Mouse (Mus musculus): ENCODE measurements at regions not wholly inside any gene's neighbourhood (a gene's known extent, or its start where the extent isn't known, plus 50 kb on each side); places are given as distances from the start of the nearest gene placed in this dataset.

DNA sequence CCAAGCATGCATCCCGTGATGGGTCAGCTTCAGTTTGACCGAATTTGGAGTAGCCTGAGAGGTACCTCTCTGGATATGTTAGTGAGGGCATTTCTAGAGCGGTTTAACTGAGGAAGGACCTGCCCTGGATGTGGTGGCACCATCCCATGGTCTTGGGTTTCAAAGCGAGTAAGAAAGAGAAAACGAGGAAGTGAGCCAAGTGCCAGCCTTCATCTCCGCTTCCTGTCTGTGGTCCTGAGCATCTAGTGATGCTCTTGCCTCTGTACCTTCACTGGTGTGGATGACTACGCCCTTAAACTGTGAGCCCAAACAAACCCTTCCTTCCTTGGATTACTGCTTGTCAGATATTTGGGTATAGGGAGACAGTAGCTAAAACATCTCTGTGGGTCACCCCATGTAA lies 72.3 kb upstream of the Plxnc1 start:
- H3K4me3 ChIP-seq: no peak overlapping the region
- DNase-seq (ENCODE audit: low spot score): no peak

DNA sequence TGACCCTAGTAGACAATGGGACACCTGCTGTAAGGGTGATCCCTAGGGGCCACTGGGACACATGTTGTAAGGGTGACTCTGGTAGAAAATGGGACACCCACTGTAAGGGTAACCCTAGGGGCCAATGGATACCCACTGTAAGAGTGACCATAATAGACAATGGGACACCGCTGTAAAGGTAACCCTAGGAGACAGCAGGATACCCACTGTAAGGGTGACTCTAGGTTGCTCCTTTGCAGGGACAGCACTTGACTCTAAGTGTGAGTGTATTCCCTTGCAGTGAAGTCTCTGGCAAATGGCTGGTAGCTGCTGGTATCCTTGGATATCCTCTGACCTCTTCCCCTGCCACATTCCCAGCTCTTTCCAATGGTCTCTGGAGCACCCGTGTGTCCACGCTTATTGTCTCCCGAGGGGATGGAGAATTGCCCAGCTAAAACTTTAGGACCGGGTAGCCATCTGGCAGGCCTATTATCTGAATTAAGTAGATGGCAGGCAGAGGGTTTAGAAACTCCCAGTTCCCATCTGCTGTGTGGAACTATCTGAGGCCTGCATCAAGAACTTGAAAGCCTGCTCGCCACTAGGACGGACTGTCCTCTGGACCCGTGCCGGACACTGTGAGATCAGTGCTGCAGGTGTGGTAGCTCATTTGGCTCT lies 70.8 kb upstream of the Plxnc1 start:
- Histone ChIP-seq H3K27ac (replicated peaks) (no peak overlapping the region), H3K9me3 (no peaks in the 10 kb centered on the region), H3K4me3 (no peak overlapping the region), H3K36me3 (replicated peaks) (no peaks in the 10 kb centered on the region), H3K27me3 (replicated peaks; ENCODE audit: low read depth, poor library complexity, severe bottlenecking) (no peaks in the 10 kb centered on the region), H3K4me1 (no peaks in the 10 kb centered on the region)
- no peak for DNase-seq (ENCODE audit: low spot score)
- WGBS: 92% methylated on average over 9 of the region's 9 CpGs

More for the DNA sequence above, 72.3 kb upstream of the Plxnc1 start:
- WGBS: 90% methylated on average over 7 of the region's 7 CpGs
- no peaks in the 10 kb centered on the region for H3K4me1 ChIP-seq
- no peaks in the 10 kb centered on the region for H3K36me3 ChIP-seq (replicated peaks)
- no peaks in the 10 kb centered on the region for H3K9me3 ChIP-seq
- H3K27me3 ChIP-seq (replicated peaks; ENCODE audit: low read depth, poor library complexity, severe bottlenecking): no peaks in the 10 kb centered on the region
- no peak overlapping the region for H3K27ac ChIP-seq (replicated peaks)

DNA sequence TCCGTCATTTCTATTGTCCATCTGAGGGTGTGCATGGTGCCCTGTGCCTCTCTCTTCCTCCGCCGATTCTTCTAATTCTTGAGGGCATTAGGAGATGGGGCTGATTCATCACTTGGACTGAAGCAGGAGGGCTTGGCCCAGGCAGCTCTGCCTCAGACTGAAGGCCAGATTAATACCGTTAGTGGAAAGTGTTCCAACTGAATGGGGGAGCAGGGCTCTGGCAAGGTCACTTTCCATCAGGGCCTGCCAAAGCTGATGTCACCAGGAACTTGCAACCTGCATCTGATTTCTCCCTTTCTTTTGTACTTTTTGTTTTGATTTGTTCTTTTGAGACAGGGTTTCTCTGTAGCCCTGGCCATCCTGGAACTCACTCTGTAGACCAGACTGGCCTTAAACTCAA lies 69.3 kb upstream of the Plxnc1 start:
- H3K4me3 ChIP-seq: no peak overlapping the region
- 84% methylated on average over 4 of the region's 4 CpGs for WGBS

DNA sequence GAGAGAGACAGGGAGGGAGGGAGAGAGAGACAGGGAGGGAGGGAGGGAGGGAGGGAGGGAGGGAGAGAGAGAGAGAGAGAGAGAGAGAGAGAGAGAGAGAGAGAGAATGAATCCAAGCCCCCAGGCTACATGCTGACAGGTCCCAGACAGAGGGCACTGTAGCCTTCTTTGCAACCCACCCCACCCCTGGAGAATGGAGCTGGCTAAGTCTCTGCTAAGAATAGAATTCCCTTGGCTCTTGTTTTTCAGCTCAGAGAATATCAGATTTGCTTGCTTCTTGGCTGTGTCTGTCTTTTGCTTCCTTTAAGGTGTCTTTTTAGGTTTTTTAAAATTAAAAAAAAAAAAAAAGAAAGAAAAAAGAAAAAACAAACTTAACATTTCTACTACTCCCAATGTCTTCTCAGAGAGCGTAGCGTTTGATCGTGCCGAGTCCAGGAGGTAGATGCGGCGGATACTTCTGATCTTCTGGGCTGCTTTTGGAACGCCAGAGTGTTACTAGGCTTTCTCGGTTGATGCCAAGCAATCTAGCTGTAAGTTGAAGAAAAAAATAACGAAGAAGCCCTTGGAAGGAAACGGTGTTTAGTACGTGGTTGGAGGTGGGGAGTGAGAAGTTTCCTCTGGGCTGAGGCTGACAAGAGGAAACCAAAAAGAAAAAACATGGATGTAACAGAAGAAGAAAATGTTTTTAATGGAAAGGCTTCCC lies 68.7 kb upstream of the Plxnc1 start:
- no peaks in the 10 kb centered on the region for H3K27me3 ChIP-seq (replicated peaks; ENCODE audit: low read depth, poor library complexity, severe bottlenecking)
- no peaks in the 10 kb centered on the region for H3K36me3 ChIP-seq (replicated peaks)
- no peak overlapping the region for H3K4me3 ChIP-seq
- no peak overlapping the region for H3K27ac ChIP-seq (replicated peaks)
- 88% methylated on average over 11 of the region's 11 CpGs for WGBS
- no peaks in the 10 kb centered on the region for H3K9me3 ChIP-seq
- no peak for DNase-seq (ENCODE audit: low spot score)
- H3K4me1 ChIP-seq: no peaks in the 10 kb centered on the region

More for the DNA sequence above, 69.3 kb upstream of the Plxnc1 start:
- no peaks in the 10 kb centered on the region for H3K9me3 ChIP-seq
- H3K36me3 ChIP-seq (replicated peaks): no peaks in the 10 kb centered on the region
- no peak overlapping the region for H3K27ac ChIP-seq (replicated peaks)
- no peaks in the 10 kb centered on the region for H3K27me3 ChIP-seq (replicated peaks; ENCODE audit: low read depth, poor library complexity, severe bottlenecking)
- no peaks in the 10 kb centered on the region for H3K4me1 ChIP-seq
- DNase-seq (ENCODE audit: low spot score): no peak

DNA sequence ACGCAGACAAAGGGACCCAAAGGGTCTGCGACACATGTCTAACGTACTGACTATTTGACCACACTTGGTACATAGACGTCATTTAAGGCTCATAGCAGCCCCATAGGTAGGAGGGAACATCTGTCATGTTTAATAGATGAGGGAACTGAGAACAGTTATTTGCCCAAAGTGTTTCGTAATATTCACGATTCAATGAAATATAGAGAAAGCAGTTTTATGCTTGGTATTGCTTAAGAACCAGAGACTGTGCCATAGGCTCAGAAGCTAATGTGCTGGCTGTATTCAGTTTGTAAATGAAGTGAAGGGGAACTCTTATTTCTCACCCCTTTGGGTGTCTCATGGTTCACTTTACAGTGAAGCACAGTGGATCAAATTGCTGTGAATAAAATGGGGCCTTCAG lies 65.7 kb upstream of the Plxnc1 start:
- Histone ChIP-seq H3K27me3 (replicated peaks; ENCODE audit: low read depth, poor library complexity, severe bottlenecking) (no peaks in the 10 kb centered on the region), H3K9me3 (peaks cover 3% of the 10 kb centered on the region; the same call in 1 of the 2 replicates), H3K4me3 (no peak overlapping the region), H3K4me1 (no peaks in the 10 kb centered on the region), H3K27ac (replicated peaks) (no peak overlapping the region), H3K36me3 (replicated peaks) (no peaks in the 10 kb centered on the region)
- DNase-seq (ENCODE audit: low spot score): no peak
- WGBS: 95% methylated on average over 6 of the region's 6 CpGs

DNA sequence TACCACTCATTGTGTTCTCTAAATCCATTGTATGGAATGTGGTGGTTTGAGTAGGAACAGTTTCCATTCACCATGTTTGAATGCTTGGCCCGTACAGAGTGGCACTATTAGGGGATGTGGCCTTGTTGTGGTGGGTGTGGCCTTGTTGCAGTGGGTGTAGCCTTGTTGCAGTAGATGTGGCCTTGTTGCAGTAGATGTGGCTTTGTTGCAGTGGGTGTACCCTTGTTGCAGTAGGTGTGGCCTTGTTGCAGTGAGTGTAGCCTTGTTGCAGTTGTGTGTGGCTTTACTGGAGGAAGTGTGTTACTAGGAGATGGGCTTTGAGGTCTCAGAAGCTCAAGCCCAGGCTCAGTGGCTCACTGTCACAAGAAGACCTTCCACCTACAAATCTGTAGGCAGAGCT lies 64.4 kb upstream of the Plxnc1 start:
- no peak for DNase-seq (ENCODE audit: low spot score)
- Histone ChIP-seq H3K27me3 (replicated peaks; ENCODE audit: low read depth, poor library complexity, severe bottlenecking) (no peaks in the 10 kb centered on the region), H3K4me1 (no peaks in the 10 kb centered on the region), H3K4me3 (no peak overlapping the region), H3K36me3 (replicated peaks) (no peaks in the 10 kb centered on the region), H3K27ac (replicated peaks) (no peak overlapping the region), H3K9me3 (peaks cover 3% of the 10 kb centered on the region; the same call in 1 of the 2 replicates)
- 84% methylated on average over 1 of the region's 1 CpGs for WGBS

DNA sequence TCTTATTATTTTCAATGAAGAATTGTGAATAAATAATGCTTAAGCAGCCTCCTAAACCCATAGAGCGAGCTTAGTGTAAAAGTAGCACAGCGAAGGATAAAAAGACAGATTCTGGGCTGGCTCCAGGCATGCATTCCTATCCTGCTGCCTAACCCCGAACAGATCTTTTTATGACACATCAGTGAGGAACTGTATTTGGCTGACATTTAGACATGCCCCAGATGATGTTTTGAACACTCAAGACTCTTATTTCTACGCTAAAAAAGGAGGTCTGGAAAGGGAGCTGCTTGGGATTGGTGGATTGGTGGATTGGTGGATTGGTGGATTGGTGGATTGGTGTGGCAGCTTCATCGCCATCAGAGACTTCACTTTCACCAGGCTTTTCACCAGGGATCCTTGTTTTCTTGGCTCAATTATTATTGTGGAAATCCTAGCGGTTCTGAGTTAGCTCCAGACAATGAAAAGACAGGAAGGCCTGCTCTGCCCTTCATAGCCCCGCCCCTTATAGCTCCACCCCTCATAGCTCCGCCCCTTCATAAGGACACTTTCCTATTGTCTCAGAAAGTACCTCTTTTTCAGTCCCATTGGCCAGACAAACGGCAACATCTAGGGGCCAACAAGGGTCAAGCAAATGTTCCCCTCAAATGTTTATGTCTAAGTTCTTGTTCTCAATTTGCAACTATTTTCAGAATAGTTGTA lies 59.6 kb upstream of the Plxnc1 start:
- Histone ChIP-seq H3K4me1 (peaks cover 8% of the 10 kb centered on the region; the same call in 1 of the 2 replicates), H3K4me3 (no peak overlapping the region), H3K27me3 (replicated peaks; ENCODE audit: low read depth, poor library complexity, severe bottlenecking) (no peaks in the 10 kb centered on the region), H3K27ac (replicated peaks) (no peak overlapping the region), H3K9me3 (peaks cover 3% of the 10 kb centered on the region; the same call in 1 of the 2 replicates), H3K36me3 (replicated peaks) (no peaks in the 10 kb centered on the region)
- 85% methylated on average over 9 of the region's 9 CpGs for WGBS
- no peak for DNase-seq (ENCODE audit: low spot score)

DNA sequence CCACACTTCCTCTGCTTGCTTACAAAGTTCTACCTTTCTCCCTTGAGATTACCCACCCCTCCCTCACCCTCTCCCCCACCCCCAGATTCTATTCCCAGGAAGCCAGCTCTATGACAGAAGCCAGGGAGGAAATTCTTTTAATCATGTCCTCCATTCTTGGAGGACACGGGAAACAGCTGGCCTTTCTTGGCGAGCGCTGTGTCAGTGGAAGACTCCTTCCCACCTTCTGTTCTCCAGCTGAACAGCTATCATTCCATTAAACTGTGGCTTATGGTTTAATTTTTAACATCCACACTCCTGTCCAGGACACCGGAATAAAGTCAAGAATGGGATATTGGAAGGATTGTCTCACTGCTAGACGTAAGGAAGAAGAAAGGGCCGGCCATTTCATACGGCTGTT lies 59.0 kb upstream of the Plxnc1 start:
- no peaks in the 10 kb centered on the region for H3K27me3 ChIP-seq (replicated peaks; ENCODE audit: low read depth, poor library complexity, severe bottlenecking)
- H3K4me1 ChIP-seq: peaks cover 8% of the 10 kb centered on the region; the same call in 1 of the 2 replicates
- peaks cover 3% of the 10 kb centered on the region; the same call in 1 of the 2 replicates for H3K9me3 ChIP-seq
- DNase-seq (ENCODE audit: low spot score): no peak
- H3K36me3 ChIP-seq (replicated peaks): no peaks in the 10 kb centered on the region
- 93% methylated on average over 7 of the region's 7 CpGs for WGBS
- no peak overlapping the region for H3K27ac ChIP-seq (replicated peaks)
- no peak overlapping the region for H3K4me3 ChIP-seq

DNA sequence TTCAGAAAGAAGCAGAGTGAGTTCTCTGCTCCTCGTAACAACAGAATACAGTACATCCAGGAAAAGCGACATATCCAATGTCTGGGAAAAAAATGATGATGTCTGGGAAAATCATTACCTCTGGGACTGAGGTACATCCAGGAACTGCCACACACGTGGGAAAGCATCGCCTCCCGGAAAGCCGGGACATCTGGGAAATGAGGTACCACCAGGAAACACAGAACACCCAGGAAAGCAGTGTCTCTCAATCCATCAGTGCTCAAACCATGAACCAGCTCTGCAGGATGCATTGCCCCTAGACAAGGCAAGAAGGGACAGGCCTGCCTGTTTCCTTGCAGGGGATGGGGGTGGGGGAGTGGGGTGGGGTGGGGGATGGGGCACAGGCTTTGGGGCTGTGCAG lies 57.0 kb upstream of the Plxnc1 start:
- H3K36me3 ChIP-seq (replicated peaks): no peaks in the 10 kb centered on the region
- 75% methylated on average over 6 of the region's 6 CpGs for WGBS
- H3K27me3 ChIP-seq (replicated peaks; ENCODE audit: low read depth, poor library complexity, severe bottlenecking): no peaks in the 10 kb centered on the region
- H3K27ac ChIP-seq (replicated peaks): 0 out of 2 replicates have a peak overlapping the region, but pooled peaks have one; percentile 14
- no peak for DNase-seq (ENCODE audit: low spot score)
- H3K4me1 ChIP-seq: peaks cover 8% of the 10 kb centered on the region; the same call in 1 of the 2 replicates
- H3K4me3 ChIP-seq: no peak overlapping the region
- peaks cover 3% of the 10 kb centered on the region; the same call in 1 of the 2 replicates for H3K9me3 ChIP-seq

DNA sequence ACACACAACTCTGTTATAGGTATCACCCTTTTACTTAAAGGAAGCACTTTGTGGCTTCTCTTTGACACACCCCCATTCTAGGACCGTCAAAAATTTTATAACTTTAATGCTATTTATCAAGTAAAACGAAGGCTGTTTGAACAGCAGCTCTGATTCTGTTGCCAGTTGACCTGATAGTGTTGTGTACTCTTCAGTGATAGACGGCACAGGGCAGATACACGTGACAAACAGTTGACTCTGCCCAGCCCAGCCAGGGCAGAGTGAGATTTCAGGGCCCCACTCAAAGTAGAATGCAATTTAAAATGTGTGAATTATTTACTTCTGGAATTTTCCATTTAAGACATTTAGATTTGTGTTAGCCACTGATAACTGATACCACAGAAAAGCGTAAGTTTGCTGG lies 55.1 kb upstream of the Plxnc1 start:
- 90% methylated on average over 5 of the region's 5 CpGs for WGBS
- Histone ChIP-seq H3K27ac (replicated peaks) (no peak overlapping the region), H3K36me3 (replicated peaks) (no peaks in the 10 kb centered on the region), H3K4me3 (no peak overlapping the region), H3K4me1 (peaks cover 8% of the 10 kb centered on the region; the same call in 1 of the 2 replicates), H3K27me3 (replicated peaks; ENCODE audit: low read depth, poor library complexity, severe bottlenecking) (no peaks in the 10 kb centered on the region), H3K9me3 (no peaks in the 10 kb centered on the region)
- no peak for DNase-seq (ENCODE audit: low spot score)
